Mouse (Mus musculus): ENCODE measurements around the gene Babam2.

DNA sequence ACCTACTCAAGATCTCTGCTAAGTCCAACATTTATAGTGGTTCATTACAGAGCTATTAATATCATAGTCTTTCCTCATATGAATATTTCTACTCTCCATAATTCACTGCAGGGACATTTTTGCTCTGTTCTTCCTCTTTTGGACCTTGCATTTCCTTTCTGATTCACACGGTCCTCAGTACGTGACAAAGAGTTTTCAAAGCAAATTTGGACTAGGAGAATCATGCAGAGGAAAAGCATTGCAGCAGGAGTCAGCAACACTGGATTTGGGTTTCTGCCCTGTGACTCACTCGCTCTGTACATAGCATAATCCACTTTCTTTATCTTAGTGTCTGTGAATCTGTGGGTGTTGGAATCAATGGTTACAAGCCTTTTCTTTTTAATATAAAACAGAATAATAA is 184.8 kb downstream of the Babam2 start:
- no peak for TF ChIP-seq CHD2 (IDR thresholded peaks at IDR 0.05; ENCODE audit: low read depth, low read length)
- no peak for TF ChIP-seq HCFC1 (IDR thresholded peaks at IDR 0.05; ENCODE audit: borderline replicate concordance, insufficient read depth, low read length)
- TF ChIP-seq MAFK (IDR thresholded peaks at IDR 0.05; ENCODE audit: insufficient read depth, low read depth, low read length): no peak
- no peak for TF ChIP-seq ZNF384 (IDR thresholded peaks at IDR 0.05; ENCODE audit: low read depth, low read length)
- no peak for TF ChIP-seq ZC3H11A (IDR thresholded peaks at IDR 0.05; ENCODE audit: borderline replicate concordance, low read depth, low read length)

Data from ES-E14 (cell line).